27 mouse cellular contexts compared by ENCODE assay signal in genomic region chr16:18187221-18187620, GRCm38 (mm10). TPM values are rescaled to one million over a fixed set of nuclear protein-coding genes. Genes with fewer than 3 reads are reported as not detected.
DNase-seq lines count a peak whose midpoint lies in the region; ATAC-seq and TF ChIP-seq lines count a peak whose summit lies in the region.
"Had no signal": no experiment of that assay in that cellular context is flagged by ENCODE, and none has a peak within 500 bp of the region (broad histone marks: within the 10 kb centered on the region; RNA-seq: fewer than 3 reads in every experiment).

No protein-coding gene starts in this region.

- H3K4me3 ChIP-seq in gastrocnemius, adult 2 months: no peak overlapping the region
- no peak overlapping the region for H3K4me3 ChIP-seq in heart, embryonic 12.5 days
- H3K4me3 ChIP-seq in heart, embryonic 16.5 days (ENCODE audit: low read length): no peak overlapping the region
- H3K4me3 ChIP-seq in limb, embryonic 10.5 days: no peak overlapping the region
- H3K4me3 ChIP-seq: embryonic facial prominence, embryonic 13.5 days; forebrain, embryonic 12.5 days; hindbrain, embryonic 13.5 days had no signal

- no peaks in the 10 kb centered on the region for H3K36me3 ChIP-seq in heart, embryonic 12.5 days
- H3K36me3 ChIP-seq in heart, embryonic 16.5 days (ENCODE audit: control insufficient read depth, insufficient read depth): no peaks in the 10 kb centered on the region
- no peaks in the 10 kb centered on the region for H3K36me3 ChIP-seq in limb, embryonic 10.5 days
- H3K36me3 ChIP-seq: embryonic facial prominence, embryonic 13.5 days; forebrain, embryonic 12.5 days; hindbrain, embryonic 13.5 days had no signal

- peaks cover 8% of the 10 kb centered on the region; the same call in 1 of the 2 replicates for H3K9me3 ChIP-seq in heart, embryonic 12.5 days (replicated peaks)
- H3K9me3 ChIP-seq in heart, embryonic 16.5 days (replicated peaks; ENCODE audit: control insufficient read depth, low read length): peaks cover 7% of the 10 kb centered on the region
- H3K9me3 ChIP-seq in limb, embryonic 10.5 days (replicated peaks): no peaks in the 10 kb centered on the region
- H3K9me3 ChIP-seq: embryonic facial prominence, embryonic 13.5 days; forebrain, embryonic 12.5 days; hindbrain, embryonic 13.5 days had no signal

- H3K27me3 ChIP-seq in heart, embryonic 12.5 days (replicated peaks): no peaks in the 10 kb centered on the region
- no peaks in the 10 kb centered on the region for H3K27me3 ChIP-seq in heart, embryonic 16.5 days (ENCODE audit: control insufficient read depth, insufficient read depth, low read length)
- peaks cover 27% of the 10 kb centered on the region for H3K27me3 ChIP-seq in limb, embryonic 10.5 days (ENCODE audit: low read depth, poor library complexity, severe bottlenecking)
- H3K27me3 ChIP-seq: embryonic facial prominence, embryonic 13.5 days; forebrain, embryonic 12.5 days; hindbrain, embryonic 13.5 days had no signal

- DNase-seq in gastrocnemius, adult 2 months: no peak
- DNase-seq in gastrocnemius, adult 8-10 months (ENCODE audit: low spot score in 2 of 2): no peak
- DNase-seq in heart, postnatal 25 days (ENCODE audit: low spot score): no peak
- no peak for DNase-seq in heart, postnatal 14 days
- no peak for DNase-seq in limb, embryonic 10.5 days (ENCODE audit: low spot score)
- DNase-seq in kidney, postnatal 10 days: no peak
- DNase-seq: adrenal gland, postnatal 10 days; cerebellum, adult 11 months; cerebellum, adult 8-10 months; cerebellum, postnatal 14 days; gastrocnemius, postnatal 10 days; kidney, adult 8-10 months had no signal

- TF ChIP-seq CTCF in gastrocnemius, adult 2 months (IDR thresholded peaks at IDR 0.05): no peak

- peak overlapping the region; percentile 74 for H3K27ac ChIP-seq in gastrocnemius, adult 2 months
- peak overlapping the region; percentile 53 for H3K27ac ChIP-seq in heart, embryonic 12.5 days (ENCODE audit: poor library complexity, severe bottlenecking)
- peak overlapping the region; percentile 41 for H3K27ac ChIP-seq in heart, embryonic 16.5 days (ENCODE audit: low read length)
- peak overlapping the region; percentile 85 for H3K27ac ChIP-seq in limb, embryonic 10.5 days
- H3K27ac ChIP-seq: embryonic facial prominence, embryonic 13.5 days; forebrain, embryonic 12.5 days; hindbrain, embryonic 13.5 days; hindbrain, postnatal 0 days had no signal

- 0 out of 2 replicates have a peak, but pooled peaks have one; percentile 48 for ATAC-seq in heart, embryonic 12.5 days (ENCODE audit: insufficient number of reproducible peaks, low FRiP score)
- no peak for ATAC-seq in heart, embryonic 16.5 days (replicated peaks; ENCODE audit: extremely low read depth, insufficient read depth, low FRiP score)
- ATAC-seq: forebrain, embryonic 16.5 days; hindbrain, postnatal 0 days had no signal

- 43% methylated on average over 3 of the region's 3 CpGs for WGBS in heart, embryonic 12.5 days
- 40% methylated on average over 3 of the region's 3 CpGs for WGBS in heart, embryonic 16.5 days
- WGBS in limb, embryonic 10.5 days: 94% methylated on average over 3 of the region's 3 CpGs

- H3K4me1 ChIP-seq in heart, embryonic 12.5 days (replicated peaks): peaks cover 23% of the 10 kb centered on the region
- peaks cover 12% of the 10 kb centered on the region for H3K4me1 ChIP-seq in heart, embryonic 16.5 days (ENCODE audit: control insufficient read depth, insufficient read depth, low read length)
- peaks cover 57% of the 10 kb centered on the region for H3K4me1 ChIP-seq in limb, embryonic 10.5 days
- H3K4me1 ChIP-seq: embryonic facial prominence, embryonic 13.5 days; forebrain, embryonic 12.5 days had no signal

- intact Hi-C loops in gastrocnemius, adult 2 months (cut with DNase I): no loop called here
- intact Hi-C loops in heart, postnatal 25 days (cut with DNase I): no loop called here
- intact Hi-C loops in heart, postnatal 14 days (cut with DNase I): no loop called here

- H3K9ac ChIP-seq in heart, embryonic 12.5 days: no peak overlapping the region
- no peak overlapping the region for H3K9ac ChIP-seq in heart, embryonic 16.5 days (ENCODE audit: low read length)
- H3K9ac ChIP-seq: embryonic facial prominence, embryonic 13.5 days; forebrain, embryonic 12.5 days; hindbrain, embryonic 13.5 days had no signal

- no peak overlapping the region for H3K4me2 ChIP-seq in heart, embryonic 12.5 days
- H3K4me2 ChIP-seq in heart, embryonic 16.5 days (ENCODE audit: low read depth, low read length): no peak overlapping the region
- H3K4me2 ChIP-seq: embryonic facial prominence, embryonic 13.5 days; forebrain, embryonic 12.5 days; hindbrain, embryonic 13.5 days had no signal

RNA-seq across cellular contexts. Expression of gene Ccdc188, which starts 30.5 kb away (rescaled TPM):
- total RNA-seq in gastrocnemius, adult 2 months (2021): not detected
- not detected for total RNA-seq in gastrocnemius, adult 8-10 months (2022)
- 0.14 and 0.15 TPM in 2 replicates for polyA plus RNA-seq in heart, embryonic 12.5 days (2016; fragmentation: Nextera tagmentation; extraction: Ambion mirVana)
- total RNA-seq in heart, postnatal 25 days (2021): not detected
- 0.17 TPM in 1 of 2 replicates, not detected in the other for polyA plus RNA-seq in heart, embryonic 16.5 days (2015; fragmentation: Nextera tagmentation; extraction: Ambion mirVana)
- total RNA-seq in heart, postnatal 14 days (2021): not detected
- polyA plus RNA-seq in limb, embryonic 10.5 days (2016; fragmentation: Nextera tagmentation; extraction: Ambion mirVana): not detected in 2 replicates
- total RNA-seq: adrenal gland, postnatal 10 days; adrenal gland, postnatal 4 days; common myeloid progenitor, adult 5-6 weeks; gastrocnemius, postnatal 10 days; gastrocnemius, postnatal 4 days; hematopoietic stem cell, adult 5-6 weeks; hindbrain, postnatal 0 days; MEL had no signal
- polyA plus RNA-seq: brain, embryonic 14.5 days; embryonic facial prominence, embryonic 13.5 days; forebrain, embryonic 12.5 days; forebrain, embryonic 16.5 days; hindbrain, embryonic 13.5 days; hindbrain, postnatal 0 days; intestine, embryonic 14.5 days; kidney, postnatal 0 days had no signal

RNA-seq across cellular contexts. Expression of gene Zdhhc8, which starts 47.7 kb away (rescaled TPM):
- 10 to 100 TPM; 21.6 to 28.7 TPM for total RNA-seq in gastrocnemius, adult 2 months (2021)
- total RNA-seq in gastrocnemius, adult 8-10 months (2022): 10 to 100 TPM; 22.8 to 29.6 (median 26.2) TPM
- polyA plus RNA-seq in heart, embryonic 12.5 days (2016; fragmentation: Nextera tagmentation; extraction: Ambion mirVana): 29.5 and 33.0 TPM in 2 replicates
- total RNA-seq in heart, postnatal 25 days (2021): 10 to 100 TPM; 22.4 to 24.1 TPM
- polyA plus RNA-seq in heart, embryonic 16.5 days (2015; fragmentation: Nextera tagmentation; extraction: Ambion mirVana): 16.3 and 22.7 TPM in 2 replicates
- total RNA-seq in heart, postnatal 14 days (2021): 10 to 100 TPM; 26.4 to 29.6 TPM
- polyA plus RNA-seq in limb, embryonic 10.5 days (2016; fragmentation: Nextera tagmentation; extraction: Ambion mirVana): 14.1 and 16.7 TPM in 2 replicates

RNA-seq across cellular contexts. Expression of gene Rtn4r, which starts 59.8 kb away (rescaled TPM):
- total RNA-seq in gastrocnemius, adult 2 months (2021): not detected
- total RNA-seq in gastrocnemius, adult 8-10 months (2022): under 1 TPM in 1 of 4 experiments, not detected in 3; 0.15 TPM
- polyA plus RNA-seq in heart, embryonic 12.5 days (2016; fragmentation: Nextera tagmentation; extraction: Ambion mirVana): 0.40 and 0.44 TPM in 2 replicates
- total RNA-seq in heart, postnatal 25 days (2021): 1 to 10 TPM; 9.1 to 9.9 TPM
- 0.16 and 0.85 TPM in 2 replicates for polyA plus RNA-seq in heart, embryonic 16.5 days (2015; fragmentation: Nextera tagmentation; extraction: Ambion mirVana)
- total RNA-seq in heart, postnatal 14 days (2021): 10 to 100 TPM; 17.4 to 19.9 TPM
- 1.3 and 3.8 TPM in 2 replicates for polyA plus RNA-seq in limb, embryonic 10.5 days (2016; fragmentation: Nextera tagmentation; extraction: Ambion mirVana)
- total RNA-seq: hematopoietic stem cell, adult 5-6 weeks; MEL had no signal

Comparison
In these comparisons a context has a peak if more than half of its experiments do, and no peak if none do; other contexts are left out.
1. RNA of gene Rtn4r, which starts 59.8 kb away (total RNA-seq): 17.4 to 19.9 TPM in heart, postnatal 14 days and 9.1 to 9.9 TPM in heart, postnatal 25 days; 0.15 TPM in gastrocnemius, adult 8-10 months and not detected in gastrocnemius, adult 2 months; every median in the first group is over 4 times any median in the second.
2. Peak in every context shown above with its lines, with median percentiles within 50 percentile points of each other: H3K27ac ChIP-seq.